Mouse (Mus musculus) heart, postnatal 36 days (tissue): ENCODE data around the gene B3gnt4. TPM values are rescaled to one million over a fixed set of nuclear protein-coding genes. Genes with fewer than 3 reads are reported as not detected.
A peak's percentile ranks its signal among the peaks of the same experiment; 100 is the strongest.

ENCODE experiments used
- DNase-seq, 2 experiments: peaks; one replicate each; pipeline ENCODE4 v3.0.0; 2021 to 2022
- intact Hi-C: fragments of 180-260 bp; cut with DNase I; formaldehyde crosslinking; loops from one replicate; pipeline ENCODE4 v1.15.1; 2025
- microRNA-seq, 2 experiments: library from miRNA; unstranded; fragments of <30 nt; microRNA quantifications; one replicate each; pipeline ENCODE4 v1.2.0; 2021; ENCODE audit warnings: borderline number of aligned reads in 2 of 2
- total RNA-seq, 2 experiments: library from RNA; stranded (reverse); gene quantifications; 2 replicates each; pipeline ENCODE4 v1.2.3; 2021

B3gnt4 gene
- total RNA-seq, 2 experiments from 2014 or later: not detected

DNA sequence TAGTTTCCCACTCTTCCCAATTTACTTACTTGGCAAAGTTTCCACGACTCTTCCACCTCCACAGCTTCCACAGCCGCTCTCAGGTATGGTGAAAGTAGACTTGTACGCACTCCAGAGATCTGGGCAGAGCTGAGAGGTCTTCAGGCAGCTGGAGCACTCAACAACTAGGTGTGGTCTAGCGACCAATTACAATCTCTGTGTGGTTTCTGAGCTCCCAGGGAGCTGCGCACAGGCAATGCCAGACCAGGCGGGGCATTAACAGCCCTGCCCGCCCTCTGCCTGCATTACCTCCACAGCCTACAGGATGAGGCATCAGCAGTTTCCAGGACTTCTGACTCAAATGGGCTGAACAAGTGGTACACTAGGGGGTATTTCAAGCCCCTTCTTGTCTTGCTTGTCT is 15.0 kb downstream of the B3gnt4 start, which contains the start of gene Gm49027:
Gene Gm49027 (minus strand): TSS at position 208 of the 400 bp plus-strand sequence.
- no peak for DNase-seq
- intact Hi-C loops: no loop called here

DNA sequence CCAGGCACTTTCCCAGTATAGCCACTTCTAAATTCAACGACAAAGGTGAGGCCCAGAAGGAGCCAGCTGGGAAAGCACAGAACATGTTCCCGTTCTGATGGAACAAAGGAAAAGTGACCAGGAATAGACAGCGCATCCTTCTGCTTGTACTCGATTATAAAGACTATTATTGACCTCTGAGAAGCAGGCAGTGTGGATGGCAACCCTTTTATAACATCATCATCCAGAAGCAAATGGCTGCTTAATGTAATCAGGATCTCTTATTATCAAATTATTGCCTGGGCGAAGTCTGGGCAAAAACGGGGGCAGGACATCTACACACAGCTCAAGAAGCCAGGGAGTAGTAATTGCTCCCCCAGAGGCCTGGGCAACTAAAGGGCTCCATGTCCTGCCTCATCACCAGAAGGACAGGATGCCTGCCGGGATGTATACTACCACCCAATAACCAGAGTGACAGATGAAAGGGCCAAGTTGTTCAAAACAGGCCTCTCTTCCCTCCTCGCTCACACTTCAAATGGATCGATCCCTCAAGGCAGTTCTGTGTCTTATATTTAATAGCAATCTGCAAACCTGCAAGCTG is 15.7 kb downstream of the B3gnt4 start:
- intact Hi-C loops: no loop called here

DNA sequence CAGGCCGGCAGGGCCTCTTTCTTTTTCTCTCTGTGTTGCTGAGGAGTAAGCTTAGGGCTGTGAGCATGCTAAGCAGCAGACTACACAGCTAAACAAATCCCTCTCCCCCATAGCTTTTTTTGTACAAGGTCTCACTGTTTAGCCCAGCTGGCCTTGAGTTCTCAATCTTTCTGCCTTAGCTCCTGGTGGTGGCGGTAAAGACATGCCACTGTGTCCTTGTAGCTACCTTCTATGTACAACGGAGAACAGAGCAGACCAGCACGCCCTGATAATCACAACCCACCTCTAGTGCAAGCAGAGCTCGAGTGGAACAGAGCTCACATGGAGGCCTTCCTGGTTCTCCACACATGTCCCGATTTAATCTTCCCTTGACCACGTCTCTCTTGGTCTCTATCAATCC is 18.4 kb downstream of the B3gnt4 start:
- no peak for DNase-seq
- intact Hi-C loops: no loop called here

More for the DNA sequence above, 15.7 kb downstream of the B3gnt4 start:
- no peak for DNase-seq

DNA sequence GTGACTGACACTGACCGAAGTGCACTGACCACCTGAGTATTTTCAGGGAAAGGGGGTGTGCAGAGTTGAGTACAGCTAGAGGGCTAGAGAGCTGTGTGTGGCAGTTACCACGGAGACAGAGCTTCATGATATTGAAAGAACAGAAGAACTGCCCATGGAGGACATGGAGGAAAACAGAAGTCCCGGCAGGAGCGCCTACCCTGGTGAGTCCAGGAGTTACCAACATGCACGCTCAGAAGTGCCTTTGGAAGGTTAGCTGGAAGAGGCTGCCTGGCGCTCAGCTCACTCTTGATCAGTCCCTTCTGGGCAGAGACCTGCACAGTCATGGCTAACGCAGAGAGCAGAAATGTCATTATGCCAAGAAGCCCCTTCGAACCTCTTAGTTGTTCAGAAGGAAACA is 19.8 kb downstream of the B3gnt4 start:
- DNase-seq: no peak

DNA sequence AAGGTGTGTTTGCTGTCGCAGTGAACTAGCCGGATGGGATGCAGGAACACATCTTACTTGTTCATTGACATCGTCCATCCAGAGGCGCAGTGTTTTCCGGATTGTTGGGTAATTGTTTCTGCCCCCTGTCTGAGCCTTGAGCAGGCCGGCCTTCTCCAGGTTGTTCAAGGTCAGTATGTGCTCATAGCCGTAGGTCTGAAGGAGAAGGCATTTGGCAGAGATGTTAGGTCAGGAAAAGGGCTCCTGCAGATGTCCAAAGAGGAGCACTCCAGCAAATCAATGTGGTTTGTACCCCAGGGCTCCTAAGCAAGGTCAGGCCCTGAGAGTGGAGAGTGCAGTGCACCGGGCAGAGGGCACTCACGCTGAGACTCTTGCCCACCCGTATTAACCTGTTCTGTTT is 23.5 kb downstream of the B3gnt4 start:
- intact Hi-C loops: no loop called here
- DNase-seq: no peak

More for the DNA sequence above, 19.8 kb downstream of the B3gnt4 start:
- intact Hi-C loops: no loop called here

DNA sequence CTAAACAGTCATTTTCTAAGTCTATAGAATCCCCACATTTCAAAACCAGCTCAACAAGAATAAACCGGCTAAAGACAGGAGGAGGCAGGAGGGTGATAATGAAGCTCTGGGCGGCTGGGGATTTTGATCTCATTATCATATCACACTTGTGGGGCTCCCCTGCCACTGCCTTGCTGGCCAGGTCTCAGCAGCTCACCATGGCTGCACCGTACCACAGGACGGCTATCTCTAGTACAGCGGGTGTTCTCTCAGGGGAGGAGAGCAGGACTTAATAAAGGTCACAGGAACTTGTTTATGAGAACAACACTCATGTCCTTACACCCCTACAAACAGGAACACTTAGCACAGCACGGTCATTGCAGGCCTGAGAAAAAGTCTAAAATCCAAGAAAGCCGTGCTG is 45.4 kb downstream of the B3gnt4 start:
- DNase-seq: peak in 1 of 2 experiments; percentile 0
- intact Hi-C loops: no loop called here

DNA sequence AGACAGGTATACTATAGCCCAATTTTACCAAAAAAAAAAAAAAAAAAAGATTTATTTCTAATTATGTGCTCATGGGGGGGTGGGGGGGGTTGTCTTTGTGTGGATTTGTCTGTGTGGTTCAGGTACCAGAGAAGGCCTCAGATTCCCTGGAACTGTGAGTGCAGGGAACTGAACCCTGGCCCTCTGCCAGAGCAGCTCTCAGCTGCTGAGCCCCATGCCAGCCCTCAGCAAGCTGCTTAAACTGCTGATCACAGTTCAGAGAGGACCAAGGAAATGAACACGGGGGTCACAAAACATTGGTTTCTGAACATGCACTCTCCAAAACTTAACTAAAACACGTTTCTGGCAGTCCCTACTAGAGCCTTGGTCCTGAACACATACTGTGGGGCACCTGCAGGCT is 46.2 kb downstream of the B3gnt4 start:
- DNase-seq: peak; percentile 50 to 62
- intact Hi-C loops: no loop called here

DNA sequence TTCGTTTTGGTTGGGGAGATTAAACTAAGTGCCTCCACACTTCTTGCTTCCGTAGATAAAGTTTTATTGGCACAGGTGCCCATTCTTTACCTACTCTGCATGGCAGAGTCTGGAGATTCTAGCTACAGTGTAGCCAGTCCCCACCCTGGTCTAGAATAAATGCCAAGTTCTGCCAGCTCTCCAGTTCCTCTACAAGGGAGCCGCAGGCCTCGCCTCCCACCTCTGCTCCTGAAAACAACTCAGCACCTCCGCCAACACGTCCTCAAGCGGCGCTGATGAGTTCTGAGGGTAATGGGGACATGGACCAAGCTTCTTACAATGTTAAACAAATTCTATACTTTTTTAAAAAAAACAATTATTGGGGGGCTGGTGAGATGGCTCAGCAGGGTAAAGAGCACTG is 49.3 kb downstream of the B3gnt4 start:
- intact Hi-C loops: no loop called here
- no peak for DNase-seq

DNA sequence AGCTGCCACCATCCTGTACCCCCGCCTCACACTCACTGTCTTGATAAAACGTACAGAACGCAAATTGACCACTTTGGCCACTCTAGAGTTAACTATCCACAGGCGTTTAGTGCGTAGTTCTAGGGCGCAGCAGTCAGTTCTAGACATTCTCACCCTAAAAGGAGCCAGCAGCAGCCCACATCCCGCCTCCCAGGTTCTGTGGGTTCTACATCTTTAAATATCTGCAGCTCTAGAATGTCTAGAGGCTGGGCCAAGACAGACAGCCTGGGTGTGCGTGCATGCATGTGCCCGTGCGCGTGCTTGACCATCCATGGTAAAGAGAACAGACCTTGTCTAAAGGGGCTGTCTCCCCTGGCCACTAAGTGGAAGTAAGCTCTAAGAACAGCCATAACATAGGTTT is 50.9 kb downstream of the B3gnt4 start:
- intact Hi-C loops: no loop called here

More for the DNA sequence above, 50.9 kb downstream of the B3gnt4 start:
- no peak for DNase-seq

Small RNA genes within 50 kb of the gene (microRNA-seq; reads per million reads assigned to microRNA genes)
- gene Mir7647: 3.4 to 4.3 reads per million in 2 experiments

Other genes with a start within 250 kb of the B3gnt4 start
- 10 to 100 TPM in 1 of 2 experiments, 1 to 10 TPM in 1; 7.1 to 12.3 TPM for gene Bcl7a, start 166.6 kb upstream of the B3gnt4 start, total RNA-seq
- 10 to 100 TPM; 30.4 to 31.8 TPM for gene Mlxip, start 115.7 kb upstream of the B3gnt4 start, total RNA-seq
- gene Lrrc43, start 21.2 kb upstream of the B3gnt4 start, total RNA-seq: not detected
- gene Il31, start 21.0 kb upstream of the B3gnt4 start, total RNA-seq: not detected
- gene Diablo, start 13.7 kb downstream of the B3gnt4 start, total RNA-seq: 10 to 100 TPM; 63.0 to 67.5 TPM
- gene Gm49027, start 15.0 kb downstream of the B3gnt4 start, total RNA-seq: not detected
- 10 to 100 TPM; 31.1 to 44.9 TPM for gene Vps33a, start 62.6 kb downstream of the B3gnt4 start, total RNA-seq
- gene Clip1, start 174.2 kb downstream of the B3gnt4 start, total RNA-seq: 100 to 1,000 TPM; 164 to 217 TPM
- 10 to 100 TPM; 22.6 to 25.0 TPM for gene Zcchc8, start 210.6 kb downstream of the B3gnt4 start, total RNA-seq
- gene Rsrc2, start 239.0 kb downstream of the B3gnt4 start, total RNA-seq: 10 to 100 TPM; 45.1 to 48.1 TPM
- gene Kntc1, start 239.3 kb downstream of the B3gnt4 start, total RNA-seq: under 1 TPM; 0.19 to 0.78 TPM